Mouse (Mus musculus) stomach, postnatal 0 days (tissue): ENCODE results near the gene Chchd6. TPM values are rescaled to one million over a fixed set of nuclear protein-coding genes. Genes with fewer than 3 reads are reported as not detected.

Source experiments
- ATAC-seq: fragments of 200-750 bp; cut with Nextera tagmentation; 2 replicates; pipeline ENCODE4 v1.8.0; 2017; ENCODE audit not compliant: low FRiP score, low TSS enrichment
- DNase-seq: peaks from one replicate; pipeline ENCODE4 v3.0.0-alpha.2; 2016; ENCODE audit warnings: low spot score
- H3K27ac ChIP-seq: fragments of 300-500 bp; sonication (generic); replicated peaks from 2 replicates; pipeline ENCODE4 v1.5.1; 2014; ENCODE audit warnings: mild to moderate bottlenecking, control low read depth
- H3K27me3 ChIP-seq: fragments of 300-500 bp; sonication (generic); 2 replicates; pipeline ENCODE4 v1.6.1; 2014; ENCODE audit warnings: low read length; ENCODE audit not compliant: control insufficient read depth, insufficient read depth
- H3K36me3 ChIP-seq: fragments of 300-500 bp; sonication (generic); 2 replicates; pipeline ENCODE4 v1.6.1; 2014; ENCODE audit warnings: low read length, mixed read lengths; ENCODE audit not compliant: control insufficient read depth, insufficient read depth
- H3K4me1 ChIP-seq: fragments of 300-500 bp; sonication (generic); replicated peaks from 2 replicates; pipeline ENCODE4 v1.6.1; 2014; ENCODE audit warnings: antibody characterized with exemption; ENCODE audit not compliant: control insufficient read depth, insufficient read depth
- H3K4me2 ChIP-seq: fragments of 300-500 bp; sonication (generic); replicated peaks from 2 replicates; pipeline ENCODE4 v1.6.1; 2014; ENCODE audit warnings: low read depth, mild to moderate bottlenecking, control low read depth, moderate library complexity
- H3K4me3 ChIP-seq: fragments of 300-500 bp; sonication (generic); 2 replicates; pipeline ENCODE4 v1.5.1; 2014; ENCODE audit warnings: low read depth, low read length, control low read depth
- H3K9ac ChIP-seq: fragments of 300-500 bp; sonication (generic); 2 replicates; pipeline ENCODE4 v1.6.1; 2014; ENCODE audit warnings: mild to moderate bottlenecking, low read length, control low read depth, mixed read lengths
- H3K9me3 ChIP-seq: fragments of 300-500 bp; sonication (generic); 2 replicates; pipeline ENCODE4 v1.6.1; 2016; ENCODE audit warnings: low read length; ENCODE audit not compliant: control insufficient read depth
- CTCF ChIP-seq: IDR thresholded peaks from 2 replicates; pipeline ENCODE4 v1.5.1; 2016; ENCODE audit warnings: antibody characterized with exemption, low read depth, mild to moderate bottlenecking, moderate library complexity
- EP300 ChIP-seq: optimal IDR thresholded peaks from 2 replicates; pipeline ENCODE3; 2016; ENCODE audit warnings: antibody characterized with exemption
- WGBS: fragments of 180-500 bp; shearing (Covaris S2); extraction: QIAGEN DNeasy Blood & Tissue Kit; methylation state at CpG from one replicate; pipeline ENCODE4 v1.1.7; 2014; 5-methylcytosine and 5-hydroxymethylcytosine counted together
- polyA plus RNA-seq: library from polyadenylated mRNA; unstranded; fragments of >200 nt; fragmentation: Nextera tagmentation; extraction: Ambion mirVana; gene quantifications from 2 replicates; pipeline ENCODE4 v1.2.1, GENCODE M21; 2015

Chchd6 gene
- 19.5 and 22.7 TPM in 2 replicates for polyA plus RNA-seq

DNA sequence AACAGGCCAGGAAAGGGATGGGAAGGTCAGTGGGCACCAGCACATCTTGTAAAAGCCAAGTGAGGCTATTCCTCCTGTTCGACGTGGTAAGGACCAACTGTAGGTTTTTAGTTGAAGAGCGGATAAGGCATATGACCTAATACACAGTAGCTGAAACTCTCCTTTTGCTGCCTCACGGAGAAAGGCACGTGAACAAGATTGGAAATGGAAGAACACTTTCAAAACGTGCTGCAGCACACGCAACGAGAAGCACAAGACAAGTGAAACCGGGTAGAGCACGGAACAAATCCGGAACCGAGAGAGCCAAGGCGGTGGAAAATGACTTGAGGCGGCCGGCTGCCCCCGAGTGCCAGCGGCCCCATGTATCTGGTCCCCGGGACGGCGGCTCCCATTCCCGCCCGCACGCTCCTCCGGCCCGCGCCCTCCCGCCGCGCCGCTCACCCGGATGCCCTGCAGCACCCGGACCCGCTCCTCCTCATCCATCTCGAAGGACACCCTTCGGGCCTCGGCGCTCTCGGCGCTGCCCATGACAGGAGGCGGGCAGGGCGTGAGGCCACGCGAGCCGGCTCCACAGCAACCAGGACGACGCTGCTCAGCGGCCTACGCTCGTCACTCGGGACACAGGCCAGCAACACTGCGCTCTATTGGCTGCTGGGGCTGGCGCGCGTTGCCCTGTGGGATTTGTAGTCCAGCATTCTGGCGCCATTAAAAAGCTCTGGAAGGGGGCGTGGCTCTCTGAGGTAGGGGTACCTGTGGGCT, at the start of gene Chchd6:
Gene Chchd6, minus strand, starts transcription at position 635 of the 759 bp plus-strand sequence.
- Histone ChIP-seq H3K4me2 (peak within 1 kb of the TSS; percentile 85), H3K9ac (peak within 1 kb of the TSS; percentile 61), H3K4me1 (0 out of 2 replicates have a peak, but pooled peaks cover 2% of the 10 kb centered on the region), H3K27me3 (no peaks in the 10 kb centered on the region), H3K27ac (no peak within 1 kb of the TSS), H3K9me3 (0 out of 2 replicates have a peak, but pooled peaks cover 2% of the 10 kb centered on the region), H3K36me3 (no peaks in the 10 kb centered on the region), H3K4me3 (peak within 1 kb of the TSS; percentile 68)
- under 1% methylated on average over 53 of the region's 56 CpGs for WGBS
- DNase-seq, result peak; percentile 93
- TF ChIP-seq EP300 (no peak), CTCF (peak; percentile 16)
- ATAC-seq, result peak; percentile 100

DNA sequence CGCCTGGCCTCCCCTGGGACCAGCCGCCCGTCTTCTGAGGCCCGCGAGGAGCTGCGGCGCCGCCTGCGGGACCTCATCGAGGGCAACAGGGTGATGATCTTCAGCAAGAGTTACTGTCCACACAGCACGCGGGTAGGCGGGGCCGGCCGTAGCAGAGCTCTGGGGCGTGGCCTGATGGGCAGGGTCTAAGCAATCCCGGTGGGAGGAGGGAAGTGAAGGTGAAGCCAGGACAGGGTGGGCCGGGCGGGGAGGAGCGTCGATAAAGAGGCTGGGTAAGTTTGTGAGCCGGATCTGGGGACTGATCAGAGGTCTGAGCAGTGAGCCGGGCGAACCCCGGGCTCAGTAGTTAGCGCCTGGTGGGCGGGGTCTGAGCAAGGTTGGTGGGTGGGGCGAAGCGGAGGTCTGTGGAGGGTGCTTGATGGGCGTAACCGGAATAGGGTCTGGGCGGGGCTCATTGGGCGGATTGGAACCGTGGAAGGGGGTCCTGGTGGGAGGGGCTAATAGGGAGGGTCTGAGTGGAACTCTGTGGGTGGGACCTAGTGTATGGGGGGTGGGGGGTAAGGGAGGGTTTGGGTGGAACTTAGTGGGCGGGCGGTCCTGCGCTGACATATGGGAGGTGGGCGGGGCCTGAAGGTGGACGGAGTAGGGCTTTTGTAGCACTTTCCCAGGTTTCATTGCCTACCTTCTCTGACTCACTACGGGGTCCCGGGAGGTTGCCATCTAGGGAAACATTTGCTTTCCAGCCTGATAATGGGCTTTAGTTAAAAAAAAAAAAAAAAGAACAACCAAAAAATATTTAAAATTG, 49.0 kb upstream of the Chchd6 start:
- ATAC-seq (peak; percentile 96), DNase-seq (peak; percentile 95)
- Histone ChIP-seq H3K4me2 (peak overlapping the region; percentile 95), H3K27me3 (no peaks in the 10 kb centered on the region), H3K9me3 (no peaks in the 10 kb centered on the region), H3K36me3 (no peaks in the 10 kb centered on the region), H3K4me1 (no peaks in the 10 kb centered on the region), H3K9ac (peak overlapping the region; percentile 72), H3K4me3 (peak overlapping the region; percentile 62), H3K27ac (peak overlapping the region; percentile 97)
- TF ChIP-seq EP300 (no peak), CTCF (peak; percentile 14)
- under 1% methylated on average over 37 of the region's 41 CpGs for WGBS

DNA sequence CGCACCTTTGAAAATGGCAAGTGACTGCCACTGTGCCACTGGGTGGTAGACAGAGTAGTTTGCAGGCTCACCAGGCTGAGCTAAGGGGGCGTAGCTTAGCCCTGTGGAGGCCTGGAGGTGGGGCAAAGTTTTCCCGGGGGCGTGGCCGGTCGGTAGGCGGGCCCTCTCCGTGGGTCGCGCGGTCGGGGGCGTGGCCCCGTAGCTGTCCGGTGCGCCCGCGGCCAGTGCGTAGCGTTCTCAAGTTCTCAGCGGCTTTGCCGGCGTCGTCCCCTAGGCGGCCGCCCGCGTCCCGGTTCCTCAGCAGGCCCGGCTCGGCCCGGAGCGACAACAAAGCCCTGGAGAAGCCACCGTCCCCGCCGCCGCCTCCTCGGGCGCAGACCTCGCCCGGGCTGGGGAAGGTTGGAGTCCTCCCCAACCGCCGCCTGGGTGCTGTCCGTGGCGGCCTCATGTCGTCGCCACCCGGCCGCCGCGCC, 48.4 kb upstream of the Chchd6 start, which contains the start of gene Txnrd3:
Gene Txnrd3, plus strand, starts transcription at position 191 of the 473 bp plus-strand sequence.
- Histone ChIP-seq H3K9ac (peak within 1 kb of the TSS; percentile 72), H3K4me1 (no peaks in the 10 kb centered on the region), H3K27me3 (no peaks in the 10 kb centered on the region), H3K9me3 (no peaks in the 10 kb centered on the region), H3K27ac (peak within 1 kb of the TSS; percentile 97), H3K4me2 (peak within 1 kb of the TSS; percentile 95), H3K4me3 (peak within 1 kb of the TSS; percentile 62), H3K36me3 (no peaks in the 10 kb centered on the region)
- ATAC-seq (peak; percentile 92), DNase-seq (peak; percentile 96)
- WGBS, result 1% methylated on average over 35 of the region's 51 CpGs
- TF ChIP-seq EP300 (no peak), CTCF (peak; percentile 47)

DNA sequence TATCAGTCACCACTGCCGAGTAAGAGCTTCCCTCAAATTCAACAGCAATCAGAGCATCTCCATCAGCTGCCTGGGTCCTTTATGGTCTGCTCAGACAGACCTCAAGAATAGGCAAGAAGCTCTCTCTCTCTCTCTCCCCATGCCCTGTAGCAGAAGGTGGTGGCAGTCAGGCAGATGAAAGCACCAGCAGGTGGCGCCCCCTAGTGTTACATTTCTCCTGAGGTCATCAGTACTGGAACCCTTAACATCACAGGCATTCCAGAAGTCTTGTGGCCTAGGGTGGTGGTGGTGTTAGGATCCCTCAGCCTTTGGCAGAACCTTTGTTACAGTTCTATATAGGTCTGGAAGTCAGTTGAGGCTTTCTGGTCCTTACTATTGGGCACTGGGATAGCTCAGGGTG, 43.6 kb upstream of the Chchd6 start:
- Histone ChIP-seq H3K9ac (no peak overlapping the region), H3K4me3 (no peak overlapping the region), H3K36me3 (no peaks in the 10 kb centered on the region), H3K4me2 (no peak overlapping the region), H3K9me3 (no peaks in the 10 kb centered on the region), H3K4me1 (no peaks in the 10 kb centered on the region), H3K27ac (no peak overlapping the region), H3K27me3 (no peaks in the 10 kb centered on the region)
- TF ChIP-seq CTCF (peak; percentile 67), EP300 (no peak)
- no peak for ATAC-seq
- 38% methylated on average over 2 of the region's 2 CpGs for WGBS
- no peak for DNase-seq

DNA sequence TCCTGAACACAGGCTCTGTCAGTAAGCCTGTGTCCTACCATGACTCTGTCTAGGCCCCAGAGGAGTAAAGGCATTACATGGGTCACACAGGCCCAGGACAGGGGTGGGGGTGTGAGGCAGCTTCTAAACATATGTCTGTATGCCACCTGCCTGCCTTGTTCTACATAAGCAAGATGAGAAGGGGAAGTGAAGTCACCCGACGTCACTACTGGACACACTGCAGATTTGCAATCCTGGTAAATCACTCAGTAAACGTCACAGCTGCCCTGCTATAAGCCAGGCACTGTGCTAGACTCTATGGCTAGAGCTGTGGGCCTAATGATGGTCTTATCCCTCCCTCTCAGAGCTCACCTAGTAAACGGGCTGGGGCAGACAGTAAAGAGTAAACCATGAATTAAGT, 42.5 kb upstream of the Chchd6 start:
- H3K4me3 ChIP-seq, result no peak overlapping the region
- no peak for TF ChIP-seq EP300
- TF ChIP-seq CTCF, result no peak
- H3K9ac ChIP-seq, result no peak overlapping the region
- no peaks in the 10 kb centered on the region for H3K27me3 ChIP-seq
- ATAC-seq, result no peak
- WGBS, result 66% methylated on average over 4 of the region's 4 CpGs
- no peak overlapping the region for H3K27ac ChIP-seq
- no peaks in the 10 kb centered on the region for H3K36me3 ChIP-seq
- H3K4me2 ChIP-seq, result no peak overlapping the region
- no peaks in the 10 kb centered on the region for H3K9me3 ChIP-seq
- no peak for DNase-seq
- no peaks in the 10 kb centered on the region for H3K4me1 ChIP-seq
